In the genomic region with DNA sequence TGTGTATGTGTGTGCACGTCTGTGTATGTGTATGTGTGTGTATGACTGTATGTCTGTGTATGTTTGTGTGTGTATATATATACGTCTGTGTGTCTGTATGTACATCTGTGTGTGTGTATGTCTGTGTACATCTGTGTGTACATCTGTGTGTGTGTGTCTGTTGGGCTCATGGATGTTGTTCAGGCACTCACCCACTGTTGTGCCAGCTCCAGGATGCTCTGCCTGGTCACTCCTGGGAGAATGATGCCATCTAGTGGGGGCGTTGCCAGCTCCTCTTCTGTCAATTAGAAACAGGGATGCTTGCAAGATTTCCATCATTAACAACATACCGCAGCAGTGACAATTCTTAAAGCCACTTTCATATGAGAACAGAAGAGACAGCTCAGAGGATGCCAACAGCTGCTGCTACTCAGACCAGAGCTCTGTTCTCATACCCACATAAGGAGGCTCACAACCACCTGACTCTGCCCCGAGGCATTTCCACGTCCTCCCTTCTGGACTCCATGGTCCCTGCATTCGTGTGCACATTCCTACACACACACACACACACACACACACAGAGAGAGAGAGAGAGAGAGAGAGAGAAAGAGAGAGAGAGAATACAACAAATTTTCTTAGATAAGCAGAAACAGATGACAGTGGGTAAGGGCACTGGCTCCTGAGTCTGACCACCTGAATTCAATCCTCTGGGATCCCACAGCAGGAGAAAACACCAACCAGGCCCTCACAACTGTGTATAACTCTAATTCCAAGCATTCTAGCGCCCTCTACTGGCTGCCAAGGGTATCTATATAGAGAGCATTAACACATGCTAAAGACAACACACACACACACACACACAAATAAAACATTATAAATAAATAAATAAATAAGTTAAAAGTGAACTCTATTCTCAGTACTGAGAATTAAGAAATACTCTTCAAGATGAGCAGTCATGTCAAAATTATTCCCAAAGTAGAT, we compare ENCODE assay signal across 8 mouse cellular contexts.
DNase-seq lines count a peak whose midpoint lies in the region; ATAC-seq lines count a peak whose summit lies in the region.

No protein-coding gene starts in this region.

- no peak overlapping the region for H3K4me3 ChIP-seq in forebrain, embryonic 15.5 days

- H3K4me1 ChIP-seq in forebrain, embryonic 15.5 days, result no peaks in the 10 kb centered on the region

- H3K9ac ChIP-seq in forebrain, embryonic 15.5 days (replicated peaks), result no peak overlapping the region

- peak; percentile 24 for DNase-seq in layer of hippocampus, adult 11-12 months (ENCODE audit: low spot score)
- no peak for DNase-seq in layer of hippocampus, adult 9-11 months
- DNase-seq in ES-CJ7 (ENCODE audit: low read depth, low spot score) (peak; percentile 77), adipocyte (ENCODE audit: low spot score) (peak; percentile 39)
- peak; percentile 56 for DNase-seq in mesoderm, embryonic 11.5 days (ENCODE audit: low read depth, low spot score)
- DNase-seq in ovary, postnatal 36 days (ENCODE audit: low spot score), result no peak
- no peak for DNase-seq in urinary bladder, adult 2 months (ENCODE audit: low spot score)

- 77% methylated on average over 8 of the region's 8 CpGs for WGBS in forebrain, embryonic 15.5 days

- peak; percentile 44; the same call in 1 of the 2 replicates for ATAC-seq in forebrain, embryonic 15.5 days (replicated peaks)

- H3K27ac ChIP-seq in forebrain, embryonic 15.5 days (replicated peaks), result no peak overlapping the region

- no peak overlapping the region for H3K4me2 ChIP-seq in forebrain, embryonic 15.5 days (replicated peaks)

- no peaks in the 10 kb centered on the region for H3K9me3 ChIP-seq in forebrain, embryonic 15.5 days

- peaks cover 57% of the 10 kb centered on the region for H3K36me3 ChIP-seq in forebrain, embryonic 15.5 days

- no peaks in the 10 kb centered on the region for H3K27me3 ChIP-seq in forebrain, embryonic 15.5 days

Comparison
In these comparisons a context has a peak if more than half of its experiments do, and no peak if none do; other contexts are left out.
1. DNase-seq: peak in layer of hippocampus, adult 11-12 months (single experiment), ES-CJ7 (single experiment), adipocyte (single experiment) and mesoderm, embryonic 11.5 days (single experiment); none in layer of hippocampus, adult 9-11 months (single experiment), ovary, postnatal 36 days (single experiment) and urinary bladder, adult 2 months (single experiment).